Mouse (Mus musculus) left cerebral cortex, adult 2 months (tissue): Measurements from ENCODE around the gene Muc15. TPM values are rescaled to one million over a fixed set of nuclear protein-coding genes. Genes with fewer than 3 reads are reported as not detected.

Experiments
- DNase-seq, 2 experiments: peaks; one replicate each; pipeline ENCODE4 v3.0.0; 2021 to 2022; ENCODE audit warnings: low spot score in 2 of 2, mixed read lengths in 1 of 2; ENCODE audit errors: extremely low spot score in 1 of 2
- H3K27ac ChIP-seq: fragments of 200-600 bp; 2 replicates; pipeline ENCODE4 v1.8.1; 2022
- H3K4me3 ChIP-seq: fragments of 200-600 bp; 2 replicates; pipeline ENCODE4 v1.8.1; 2022
- CTCF ChIP-seq: fragments of 200-600 bp; IDR thresholded peaks from 2 replicates; pipeline ENCODE4 v1.8.1; 2022; ENCODE audit warnings: antibody characterized with exemption, mild to moderate bottlenecking, moderate library complexity
- intact Hi-C: fragments of 180-260 bp; cut with DNase I; formaldehyde crosslinking; loops from one replicate; pipeline ENCODE4 v1.15.1; 2025
- total RNA-seq, 2 experiments: library from RNA; stranded (reverse); gene quantifications; 2 replicates each; pipeline ENCODE4 v1.2.3; 2021

Muc15 gene
- total RNA-seq, 2 experiments from 2014 or later = 0.11 to 0.12 TPM

DNA sequence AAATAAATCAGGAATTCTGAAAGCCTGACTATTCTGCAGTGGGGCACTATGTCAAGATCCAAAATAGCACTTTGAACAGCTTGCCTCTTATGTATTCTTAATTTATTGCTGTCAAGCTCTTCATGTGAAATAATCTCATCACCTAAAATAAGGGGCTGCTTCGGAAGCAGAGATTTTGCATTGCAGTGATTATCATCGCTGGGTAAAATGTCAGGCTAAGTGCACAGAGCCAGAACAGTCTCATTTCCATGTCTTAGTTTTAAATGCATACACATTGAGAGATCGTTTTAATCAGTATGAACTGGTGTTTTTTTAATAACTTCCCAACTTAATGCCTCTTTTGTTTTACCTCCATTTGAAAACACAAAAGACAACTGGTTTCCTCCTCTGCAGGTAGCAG is 66.3 kb downstream of the Muc15 start:
- intact Hi-C loops = no loop called here
- no peak overlapping the region for H3K27ac ChIP-seq

More for the DNA sequence above, 66.3 kb downstream of the Muc15 start:
- no peak for DNase-seq
- no peak overlapping the region for H3K4me3 ChIP-seq
- no peak for TF ChIP-seq CTCF

Other genes starting within 250 kb of the Muc15 start
- not detected for gene Slc5a12, start 124.0 kb upstream of the Muc15 start, total RNA-seq
- 10 to 100 TPM; 70.7 to 77.1 TPM for gene Ano3, start 229.6 kb downstream of the Muc15 start, total RNA-seq